Mouse (Mus musculus) olfactory bulb, adult 2 months (tissue): ENCODE data around the gene Rgl1.

Experiments
- CTCF ChIP-seq: fragments of 200-500 bp; IDR thresholded peaks from 2 replicates; pipeline ENCODE4 v1.5.1; 2012; ENCODE audit warnings: low read depth, mild to moderate bottlenecking, low read length, moderate library complexity; ENCODE audit not compliant: insufficient read depth
- POLR2A ChIP-seq: fragments of 200-500 bp; IDR thresholded peaks from 2 replicates; pipeline ENCODE4 v1.6.1; 2012; ENCODE audit warnings: mild to moderate bottlenecking, low read depth, low read length, moderate library complexity; ENCODE audit not compliant: insufficient read depth

- TF ChIP-seq CTCF (no peak), POLR2A (no peak)
Measured at GRCm38 (mm10) chr1:152714405-152714804, 51.7 kb downstream of the Rgl1 start.
